Mouse (Mus musculus) granulocyte monocyte progenitor cell, adult 5-6 weeks (primary cell): ENCODE results near the gene Pold4. TPM values are rescaled to one million over a fixed set of nuclear protein-coding genes. Genes with fewer than 3 reads are reported as not detected.
"Not testable (repeated sequence)": the region's sequence is repeated elsewhere in the genome, so short reads cannot be mapped to it uniquely, and the experiment has no call there.

ENCODE experiments used
- ATAC-seq: replicated peaks from 2 replicates; pipeline ENCODE4 v1.8.0; 2016; ENCODE audit warnings: mild to moderate bottlenecking, moderate TSS enrichment, inconsistent platforms; ENCODE audit not compliant: poor library complexity, severe bottlenecking
- total RNA-seq, 2 experiments: library from RNA; stranded (forward) in 1 of 2; stranded (reverse) in 1 of 2; fragments of 200-712, 200-1000 nt in 1 of 2; fragments of >200 nt in 1 of 2; fragmentation: Nextera tagmentation in 1 of 2; gene quantifications; 2 replicates each; pipeline ENCODE4 v1.2.3; 2014 to 2017

Gene Pold4
- total RNA-seq, 2 experiments from 2014 or later, result 69.5 to 117 TPM

- ATAC-seq, result no peak
Measured at GRCm38 (mm10) chr19:4226779-4227178, 4.9 kb upstream of the Pold4 start.

- ATAC-seq, result no peak
Measured at GRCm38 (mm10) chr19:4227446-4227845, 4.3 kb upstream of the Pold4 start.

GRCm38 (mm10) chr19:4227894-4228678 lies 3.6 kb upstream of the Pold4 start:
- ATAC-seq, result peak; percentile 41

GRCm38 (mm10) chr19:4228891-4229290 lies 2.8 kb upstream of the Pold4 start:
- no peak for ATAC-seq

- ATAC-seq, result no peak
Measured at GRCm38 (mm10) chr19:4229451-4230076, 2.1 kb upstream of the Pold4 start.

GRCm38 (mm10) chr19:4230415-4230814 lies 1.3 kb upstream of the Pold4 start:
- ATAC-seq, result no peak

GRCm38 (mm10) chr19:4232186-4232572 lies 480 bp downstream of the Pold4 start:
- peak; percentile 19 for ATAC-seq

- no peak for ATAC-seq
Measured at GRCm38 (mm10) chr19:4232651-4233050, 952 bp downstream of the Pold4 start.

GRCm38 (mm10) chr19:4234548-4234947 lies 2.8 kb downstream of the Pold4 start:
- no peak for ATAC-seq

GRCm38 (mm10) chr19:4240247-4240668 lies 8.6 kb downstream of the Pold4 start:
- ATAC-seq, result no peak

- ATAC-seq, result no peak
Measured at GRCm38 (mm10) chr19:4242416-4242815, 10.7 kb downstream of the Pold4 start.

GRCm38 (mm10) chr19:4244775-4245174 lies 13.1 kb downstream of the Pold4 start:
- ATAC-seq, result no peak

GRCm38 (mm10) chr19:4247010-4247409 lies 15.3 kb downstream of the Pold4 start:
- ATAC-seq, result peak; percentile 30; the same call in 1 of the 2 replicates

GRCm38 (mm10) chr19:4248683-4249082 lies 17.0 kb downstream of the Pold4 start:
- ATAC-seq, result not testable (repeated sequence)

- no peak for ATAC-seq
Measured at GRCm38 (mm10) chr19:4254230-4254629, 22.5 kb downstream of the Pold4 start.

- no peak for ATAC-seq
Measured at GRCm38 (mm10) chr19:4255583-4256162, 24.0 kb downstream of the Pold4 start.

GRCm38 (mm10) chr19:4257216-4257896 lies 25.7 kb downstream of the Pold4 start:
- peak; percentile 89 for ATAC-seq

- ATAC-seq, result no peak
Measured at GRCm38 (mm10) chr19:4257897-4258252, 26.2 kb downstream of the Pold4 start.

GRCm38 (mm10) chr19:4261038-4261698 lies 29.5 kb downstream of the Pold4 start:
- no peak; the same call in 1 of the 2 replicates for ATAC-seq

- no peak for ATAC-seq
Measured at GRCm38 (mm10) chr19:4262756-4263155, 31.1 kb downstream of the Pold4 start.
